Mouse (Mus musculus) heart, embryonic 13.5 days (tissue): ENCODE data around the gene Olfr805. TPM values are rescaled to one million over a fixed set of nuclear protein-coding genes. Genes with fewer than 3 reads are reported as not detected.

Experiments used
- microRNA-seq: library from miRNA; unstranded; fragments of <30 nt; microRNA quantifications from one replicate; pipeline ENCODE4, GENCODE M21; 2016
- polyA plus RNA-seq: library from polyadenylated mRNA; unstranded; fragments of >200 nt; fragmentation: Nextera tagmentation; extraction: Ambion mirVana; gene quantifications from 2 replicates; pipeline ENCODE4 v1.2.1, GENCODE M21; 2015

The Olfr805 gene
- polyA plus RNA-seq, 1 experiment from 2014 or later = not detected

Small RNA genes within 50 kb of the gene (microRNA-seq; reads per million reads assigned to microRNA genes)
- gene Gm24485 = not detected

Other genes starting within 250 kb of the Olfr805 start
- gene Olfr789, start 244.6 kb downstream of the Olfr805 start, polyA plus RNA-seq = not detected in 2 replicates
- not detected in 2 replicates for gene Olfr790, start 230.9 kb downstream of the Olfr805 start, polyA plus RNA-seq
- gene Olfr791, start 207.6 kb downstream of the Olfr805 start, polyA plus RNA-seq = not detected in 2 replicates
- gene Olfr792, start 190.2 kb downstream of the Olfr805 start, polyA plus RNA-seq = not detected in 2 replicates
- not detected in 2 replicates for gene Olfr794, start 161.7 kb downstream of the Olfr805 start, polyA plus RNA-seq
- not detected in 2 replicates for gene Olfr796, start 116.8 kb downstream of the Olfr805 start, polyA plus RNA-seq
- not detected in 2 replicates for gene Olfr798, start 101.4 kb downstream of the Olfr805 start, polyA plus RNA-seq
- not detected in 2 replicates for gene Olfr799, start 91.9 kb downstream of the Olfr805 start, polyA plus RNA-seq
- gene Olfr800, start 71.7 kb downstream of the Olfr805 start, polyA plus RNA-seq = not detected in 2 replicates
- gene Olfr801, start 55.5 kb downstream of the Olfr805 start, polyA plus RNA-seq = not detected in 2 replicates
- not detected in 2 replicates for gene Olfr802, start 41.2 kb downstream of the Olfr805 start, polyA plus RNA-seq
- gene Olfr803, start 35.1 kb downstream of the Olfr805 start, polyA plus RNA-seq = not detected in 2 replicates
- gene Olfr804, start 26.2 kb downstream of the Olfr805 start, polyA plus RNA-seq = not detected in 2 replicates
- not detected in 2 replicates for gene Olfr806, start 12.5 kb upstream of the Olfr805 start, polyA plus RNA-seq
- not detected in 2 replicates for gene Olfr807, start 28.4 kb upstream of the Olfr805 start, polyA plus RNA-seq
- not detected in 2 replicates for gene Olfr808, start 36.1 kb upstream of the Olfr805 start, polyA plus RNA-seq
- not detected in 2 replicates for gene Olfr809, start 45.3 kb upstream of the Olfr805 start, polyA plus RNA-seq
- not detected in 2 replicates for gene Olfr810, start 65.5 kb upstream of the Olfr805 start, polyA plus RNA-seq
- gene Olfr811, start 75.0 kb upstream of the Olfr805 start, polyA plus RNA-seq = not detected in 2 replicates
- gene Olfr812, start 116.7 kb upstream of the Olfr805 start, polyA plus RNA-seq = not detected in 2 replicates
- not detected in 2 replicates for gene Olfr813, start 126.0 kb upstream of the Olfr805 start, polyA plus RNA-seq
- gene Olfr814, start 150.5 kb upstream of the Olfr805 start, polyA plus RNA-seq = not detected in 2 replicates
- not detected in 2 replicates for gene Olfr815, start 176.5 kb upstream of the Olfr805 start, polyA plus RNA-seq
- gene Olfr816, start 186.2 kb upstream of the Olfr805 start, polyA plus RNA-seq = not detected in 2 replicates
- not detected in 2 replicates for gene Olfr818, start 219.7 kb upstream of the Olfr805 start, polyA plus RNA-seq
- gene Olfr819, start 237.9 kb upstream of the Olfr805 start, polyA plus RNA-seq = not detected in 2 replicates
- not detected in 2 replicates for gene Olfr247, start 246.8 kb upstream of the Olfr805 start, polyA plus RNA-seq